Mouse (Mus musculus) erythroid progenitor cell, adult 5-6 weeks (primary cell): ENCODE results near the gene Prkd1. TPM values are rescaled to one million over a fixed set of nuclear protein-coding genes. Genes with fewer than 3 reads are reported as not detected.

Experiments used
- ATAC-seq: replicated peaks from 2 replicates; pipeline ENCODE4 v1.8.0; 2016; ENCODE audit warnings: moderate number of reproducible peaks, mild to moderate bottlenecking, moderate TSS enrichment, inconsistent platforms; ENCODE audit not compliant: poor library complexity, low FRiP score, severe bottlenecking
- total RNA-seq, 2 experiments: library from RNA; stranded (forward) in 1 of 2; stranded (reverse) in 1 of 2; fragments of 150-400 nt in 1 of 2; fragments of 186-747, 209-891 nt in 1 of 2; gene quantifications; 2 replicates each; pipeline versions ENCODE4 v1.2.3 to v1.2.4; 2015 to 2017; ENCODE audit warnings: low replicate concordance in 2 of 2

The Prkd1 gene
- total RNA-seq, 2 experiments from 2014 or later: not detected

DNA sequence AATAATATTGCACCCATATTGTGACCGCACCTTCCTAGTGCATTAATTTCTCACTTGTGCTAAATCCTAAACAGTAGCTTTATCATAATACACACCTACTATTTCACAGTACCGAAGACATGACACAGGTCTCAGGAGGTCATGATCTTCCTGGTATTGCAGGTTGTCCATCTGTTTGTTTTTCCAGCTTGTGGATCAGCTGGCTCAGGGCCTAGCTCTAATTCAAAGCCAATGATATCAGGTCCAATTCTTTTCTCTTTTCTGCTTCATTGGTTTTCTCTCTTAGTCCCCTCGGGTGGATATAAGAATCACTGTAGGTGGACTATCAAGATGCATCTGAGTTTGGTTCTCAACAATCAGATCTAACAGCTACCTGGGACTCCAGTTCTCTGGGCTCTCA lies 191.7 kb downstream of the Prkd1 start:
- no peak for ATAC-seq

DNA sequence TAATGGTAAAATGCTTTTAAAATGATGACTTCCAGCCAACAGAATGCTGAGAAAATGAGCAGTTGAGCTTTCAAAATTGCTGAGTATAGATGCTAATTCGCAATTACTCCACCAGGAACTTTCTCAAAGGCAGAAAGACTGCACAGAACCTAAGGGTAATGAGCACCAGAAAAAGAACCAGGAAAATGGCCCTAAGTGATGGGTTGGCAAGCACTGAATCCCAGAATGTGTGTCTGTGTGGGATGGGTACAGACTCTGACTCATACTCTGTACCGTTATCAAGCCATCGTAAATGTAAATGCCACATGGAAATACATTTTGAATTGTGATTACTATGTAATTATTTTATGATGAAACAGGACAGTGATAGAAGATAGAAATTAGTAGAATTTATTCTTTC lies 197.1 kb downstream of the Prkd1 start:
- no peak for ATAC-seq

DNA sequence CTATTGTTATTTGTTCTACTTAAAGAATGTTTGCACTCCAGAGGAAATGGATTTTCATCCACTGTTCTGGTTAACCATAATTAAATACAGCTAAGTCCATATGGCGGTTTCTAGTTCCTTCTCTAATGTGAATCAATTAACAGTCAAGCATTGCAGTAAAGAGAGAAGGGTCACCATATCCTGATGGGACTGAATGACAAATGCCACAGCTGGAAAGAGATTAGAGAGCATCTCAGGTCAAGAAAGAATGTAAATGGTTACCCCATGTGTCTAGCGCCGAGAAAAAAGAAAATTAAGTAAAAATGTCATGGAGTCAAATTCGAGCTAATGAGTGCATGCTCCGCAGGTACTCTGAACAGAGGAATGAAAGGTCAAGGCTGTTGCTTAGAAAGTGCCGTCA lies 212.2 kb downstream of the Prkd1 start:
- ATAC-seq: no peak

DNA sequence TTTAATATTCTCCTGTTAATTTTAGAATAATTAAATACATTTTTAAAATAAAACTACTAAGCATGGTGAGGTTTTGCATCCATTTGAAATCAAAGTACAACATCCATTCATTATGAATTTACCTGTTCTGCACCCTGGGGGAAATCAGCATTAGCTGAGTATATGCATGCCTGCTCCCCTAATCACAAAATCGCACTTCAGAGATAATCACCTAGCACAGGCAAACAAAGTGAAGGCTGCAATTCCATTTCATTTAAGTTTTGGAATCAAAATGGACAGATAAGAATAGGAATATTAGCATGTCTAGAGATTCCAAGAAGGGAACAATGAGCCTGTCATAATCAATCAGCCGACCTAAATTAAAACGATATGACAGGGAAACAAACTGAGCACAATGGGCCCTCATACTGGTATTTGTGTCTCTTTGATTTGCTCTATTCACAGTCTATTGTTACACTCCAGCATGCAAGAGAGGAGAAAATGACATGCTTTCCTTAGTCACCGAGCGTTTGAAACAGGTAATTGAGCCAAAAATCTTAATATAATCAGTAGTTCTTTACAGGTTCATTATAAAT lies 218.7 kb downstream of the Prkd1 start:
- ATAC-seq: no peak

DNA sequence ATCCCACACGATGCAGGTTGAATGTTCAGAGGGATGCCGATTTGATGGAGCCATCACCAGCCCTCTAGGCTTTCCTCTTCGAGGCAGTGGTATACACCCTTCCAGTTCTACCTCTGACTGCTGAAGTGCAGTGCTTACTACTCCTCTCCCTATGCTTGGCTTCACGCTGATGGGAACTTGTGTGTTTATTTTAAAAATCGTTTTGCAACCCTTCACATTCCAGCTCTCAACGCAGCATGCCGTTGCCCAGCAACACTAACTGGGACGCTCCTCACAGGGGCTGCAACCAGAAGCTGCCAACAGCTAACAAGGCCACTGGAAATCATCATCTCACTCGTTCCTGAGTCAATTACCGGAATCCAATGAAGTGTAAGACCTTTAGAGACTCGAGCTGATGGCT lies 296.5 kb downstream of the Prkd1 start:
- ATAC-seq: no peak

DNA sequence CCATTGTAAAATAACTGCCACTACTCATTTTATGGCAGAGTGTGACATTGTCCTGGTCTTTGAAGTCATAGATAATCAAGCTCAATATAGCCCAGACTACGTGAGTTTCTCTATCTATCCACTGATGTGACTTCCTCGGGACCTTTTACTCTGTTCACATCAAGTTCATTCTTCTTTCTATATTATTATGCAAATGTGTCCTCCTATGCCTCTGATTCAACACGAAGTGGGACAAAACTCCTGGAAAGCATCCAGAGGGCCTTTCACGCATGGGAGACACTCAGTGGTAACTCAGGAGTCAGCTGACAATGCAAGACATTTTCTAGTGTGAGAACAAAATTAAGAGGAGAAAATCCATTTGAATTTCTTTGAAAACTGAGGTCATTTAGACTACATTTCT lies 315.7 kb downstream of the Prkd1 start:
- no peak for ATAC-seq

DNA sequence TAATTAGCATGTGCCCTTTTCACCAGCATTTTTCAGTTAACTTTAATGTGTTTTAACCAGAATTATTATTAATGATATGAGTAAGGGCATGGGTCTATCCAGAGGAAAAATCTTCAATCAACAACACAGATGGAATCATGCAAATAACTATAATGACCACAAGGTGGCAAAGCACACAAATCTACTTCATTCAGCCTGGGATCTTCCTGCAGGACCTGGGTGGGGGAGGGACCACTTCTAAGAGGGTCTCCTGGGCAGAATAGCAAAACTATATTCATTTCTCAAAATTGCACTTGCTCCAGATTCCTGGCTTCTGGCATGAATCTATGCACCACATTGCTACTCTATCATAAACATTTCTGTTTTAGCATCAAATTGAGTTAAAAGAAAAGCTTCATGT lies 334.3 kb downstream of the Prkd1 start:
- ATAC-seq: no peak

DNA sequence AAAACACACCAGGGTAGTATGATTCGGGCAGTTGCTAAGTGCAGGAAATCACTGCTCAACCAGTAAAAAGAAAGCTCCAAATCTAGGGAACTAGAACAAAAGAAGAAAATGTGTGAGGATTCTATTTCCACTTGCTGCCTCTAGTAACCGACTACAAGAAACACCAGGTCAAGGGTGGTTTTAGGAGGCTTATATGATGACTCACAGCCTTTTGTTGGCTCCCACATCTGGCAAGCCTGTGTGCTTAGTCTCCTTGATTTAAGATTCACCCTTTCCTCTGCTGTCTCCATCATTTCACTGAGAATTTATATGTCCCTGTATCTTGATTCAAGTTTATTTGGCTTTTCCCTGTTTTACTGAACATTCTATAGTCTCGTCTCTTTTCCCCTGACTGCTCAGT lies 339.6 kb downstream of the Prkd1 start:
- no peak for ATAC-seq

DNA sequence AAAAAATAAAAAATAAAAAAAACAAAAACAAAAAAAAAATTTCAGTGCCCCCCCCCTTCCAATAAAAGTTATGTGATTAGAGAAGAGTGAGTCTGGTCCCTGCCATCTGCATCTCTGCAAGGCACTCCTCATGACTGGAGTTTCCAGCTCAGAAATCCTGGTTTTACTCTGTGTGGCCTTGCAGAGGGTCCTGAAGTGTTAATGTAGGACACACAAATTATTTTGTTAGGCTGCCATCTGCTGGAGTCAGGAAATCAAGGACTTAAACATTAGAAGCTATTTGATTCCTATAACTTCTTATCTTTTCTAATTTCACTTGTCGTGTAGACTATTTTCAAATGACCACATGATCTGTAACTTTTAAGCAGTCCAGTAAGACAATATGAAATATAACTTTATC lies 347.6 kb downstream of the Prkd1 start:
- ATAC-seq: no peak

DNA sequence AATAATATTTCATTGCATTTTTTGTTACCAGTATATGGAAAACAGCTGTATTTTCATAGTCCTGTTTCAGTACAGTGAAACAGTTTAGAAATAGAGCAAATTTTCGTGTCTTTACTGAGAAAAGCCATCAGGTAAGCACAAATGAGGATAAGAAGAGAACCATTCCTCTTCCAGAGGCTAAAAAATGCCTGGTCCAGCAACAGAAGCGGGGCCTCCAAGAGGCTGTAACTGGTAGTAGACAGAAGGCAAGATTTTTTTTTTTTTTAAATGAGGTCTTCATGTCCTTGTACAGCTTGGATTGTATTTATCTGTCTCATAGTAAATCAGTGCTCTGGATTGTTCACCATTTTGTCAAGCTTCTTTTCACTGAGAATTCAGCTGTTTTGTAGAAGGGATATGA lies 352.8 kb downstream of the Prkd1 start:
- ATAC-seq: no peak

DNA sequence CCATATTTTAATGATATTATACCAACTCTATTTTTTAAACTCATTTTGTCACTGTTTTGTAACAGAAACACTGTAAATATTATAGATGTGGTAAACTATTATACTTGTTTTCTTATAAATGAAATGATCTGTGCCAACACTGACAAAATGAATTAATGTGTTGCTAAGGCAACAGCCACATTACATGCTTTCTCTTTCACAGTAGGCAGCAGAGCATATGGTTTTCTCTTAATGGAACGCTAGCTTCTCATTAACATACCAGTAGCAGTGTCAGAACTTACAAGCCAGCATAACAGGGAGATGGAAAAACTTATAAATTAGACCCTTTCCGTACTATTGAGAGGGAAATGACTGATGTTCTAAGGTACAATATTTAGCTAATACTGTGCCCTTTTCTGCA lies 353.3 kb downstream of the Prkd1 start:
- no peak for ATAC-seq

DNA sequence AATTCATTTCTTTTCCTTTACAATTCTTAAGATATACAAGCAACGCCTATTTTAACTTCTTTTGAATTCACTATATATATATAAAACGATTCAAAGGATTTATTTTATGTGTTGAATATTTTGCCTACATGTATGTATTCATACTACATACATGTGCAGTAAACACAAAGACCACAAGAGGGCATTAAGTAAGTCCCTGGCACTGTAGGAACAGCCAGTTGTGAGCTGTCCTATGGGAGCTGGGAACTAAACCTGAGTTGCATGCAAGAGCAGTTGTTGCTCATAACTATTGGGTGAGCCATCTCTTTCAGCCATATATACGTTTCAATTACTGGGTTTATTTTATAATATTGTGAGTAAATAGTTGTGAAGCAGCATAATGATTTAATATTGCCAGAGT lies 356.1 kb downstream of the Prkd1 start:
- no peak for ATAC-seq
